Mouse (Mus musculus) bone marrow, adult 2 months (tissue): ENCODE results near the gene Mymx. TPM values are rescaled to one million over a fixed set of nuclear protein-coding genes. Genes with fewer than 3 reads are reported as not detected.
"Not testable (repeated sequence)": the region's sequence is repeated elsewhere in the genome, so short reads cannot be mapped to it uniquely, and the experiment has no call there.

ENCODE experiments used
- H3K27ac ChIP-seq: fragments of 200-500 bp; 2 replicates; pipeline ENCODE4 v1.5.1; 2012; ENCODE audit warnings: low read depth, mild to moderate bottlenecking, control low read depth, inconsistent platforms, low read length; ENCODE audit not compliant: control insufficient read depth, poor library complexity, insufficient read depth
- H3K4me1 ChIP-seq: fragments of 200-500 bp; 2 replicates; pipeline ENCODE4 v1.6.1; 2011; ENCODE audit warnings: low read length; ENCODE audit not compliant: control insufficient read depth, insufficient read depth
- H3K4me3 ChIP-seq: fragments of 200-500 bp; replicated peaks from 2 replicates; pipeline ENCODE3; 2011; ENCODE audit warnings: mild to moderate bottlenecking, low read depth, low read length, control low read depth; ENCODE audit not compliant: control insufficient read depth
- CTCF ChIP-seq: fragments of 200-500 bp; IDR thresholded peaks from 2 replicates; pipeline ENCODE4 v1.5.1; 2011; ENCODE audit warnings: low read length, control low read depth; ENCODE audit not compliant: control insufficient read depth, insufficient read depth
- POLR2A ChIP-seq: fragments of 200-500 bp; IDR thresholded peaks from 2 replicates; pipeline ENCODE4 v1.6.1; 2011; ENCODE audit warnings: low read depth, mild to moderate bottlenecking, control low read depth, low read length, borderline replicate concordance; ENCODE audit not compliant: control insufficient read depth
- WGBS: fragments of 180-500 bp; shearing (Covaris S2); methylation state at CpG from one replicate; pipeline ENCODE4 v1.1.7; 2018; 5-methylcytosine and 5-hydroxymethylcytosine counted together
- polyA plus RNA-seq: library from polyadenylated mRNA; stranded (reverse); fragments of >200 nt; gene quantifications from 2 replicates; pipeline ENCODE4 v1.2.4, GENCODE M21; 2011; ENCODE audit warnings: low replicate concordance; ENCODE audit not compliant: missing spikeins, insufficient read depth, insufficient read length

Mymx gene
- polyA plus RNA-seq, 1 experiment = 9.3 TPM

GRCm38 (mm10) chr17:45629861-45630694 is 28.2 kb upstream of the Mymx start:
- 6% methylated on average over 34 of the region's 34 CpGs for WGBS
- Histone ChIP-seq H3K4me1 (peaks cover 5% of the 10 kb centered on the region), H3K27ac (no peak overlapping the region; the same call in 1 of the 2 replicates)

GRCm38 (mm10) chr17:45628885-45629855 is 27.3 kb upstream of the Mymx start:
- no peak for TF ChIP-seq POLR2A
- no peak for TF ChIP-seq CTCF
- Histone ChIP-seq H3K4me1 (peaks cover 5% of the 10 kb centered on the region), H3K27ac (no peak overlapping the region; the same call in 1 of the 2 replicates), H3K4me3 (no peak overlapping the region)
- 36% methylated on average over 13 of the region's 13 CpGs for WGBS

More at GRCm38 (mm10) chr17:45629861-45630694, 28.2 kb upstream of the Mymx start:
- TF ChIP-seq CTCF (peak; percentile 26; the same call in 1 of the 2 replicates), POLR2A (no peak)
- H3K4me3 ChIP-seq = no peak overlapping the region

GRCm38 (mm10) chr17:45628160-45628559 is 26.3 kb upstream of the Mymx start:
- WGBS = 63% methylated on average over 3 of the region's 3 CpGs
- TF ChIP-seq CTCF (no peak), POLR2A (no peak)
- Histone ChIP-seq H3K4me3 (no peak overlapping the region), H3K27ac (no peak overlapping the region), H3K4me1 (peaks cover 5% of the 10 kb centered on the region)

GRCm38 (mm10) chr17:45626577-45627134 is 24.8 kb upstream of the Mymx start:
- Histone ChIP-seq H3K27ac (no peak overlapping the region), H3K4me1 (peaks cover 5% of the 10 kb centered on the region), H3K4me3 (no peak overlapping the region)
- TF ChIP-seq POLR2A (no peak), CTCF (peak; percentile 74)
- 17% methylated on average over 15 of the region's 15 CpGs for WGBS

- H3K4me1 ChIP-seq, H3K27ac ChIP-seq, H3K4me3 ChIP-seq: not testable (repeated sequence)
- WGBS = 66% methylated on average over 8 of the region's 8 CpGs
Observed at GRCm38 (mm10) chr17:45623425-45623824, 21.5 kb upstream of the Mymx start.

GRCm38 (mm10) chr17:45619386-45620256 is 17.7 kb upstream of the Mymx start:
- peak overlapping the region; percentile 27 for H3K4me3 ChIP-seq
- TF ChIP-seq POLR2A (no peak), CTCF (no peak)
- under 1% methylated on average over 20 of the region's 20 CpGs for WGBS
- peak overlapping the region; percentile 53 for H3K27ac ChIP-seq
- H3K4me1 ChIP-seq = no peaks in the 10 kb centered on the region; the same call in 1 of the 2 replicates

- 14% methylated on average over 8 of the region's 8 CpGs for WGBS
- Histone ChIP-seq H3K4me1 (no peaks in the 10 kb centered on the region; the same call in 1 of the 2 replicates), H3K4me3 (peak overlapping the region; percentile 27), H3K27ac (peak overlapping the region; percentile 53)
- TF ChIP-seq CTCF (no peak), POLR2A (no peak)
Observed at GRCm38 (mm10) chr17:45618941-45619385, 17.1 kb upstream of the Mymx start.
